Mouse (Mus musculus): Measurements from ENCODE around the gene Syt16. TPM values are rescaled to one million over a fixed set of nuclear protein-coding genes. Genes with fewer than 3 reads are reported as not detected.

Gene Syt16
- polyA plus RNA-seq (2017; shearing (Covaris generic)) = not detected

DNA sequence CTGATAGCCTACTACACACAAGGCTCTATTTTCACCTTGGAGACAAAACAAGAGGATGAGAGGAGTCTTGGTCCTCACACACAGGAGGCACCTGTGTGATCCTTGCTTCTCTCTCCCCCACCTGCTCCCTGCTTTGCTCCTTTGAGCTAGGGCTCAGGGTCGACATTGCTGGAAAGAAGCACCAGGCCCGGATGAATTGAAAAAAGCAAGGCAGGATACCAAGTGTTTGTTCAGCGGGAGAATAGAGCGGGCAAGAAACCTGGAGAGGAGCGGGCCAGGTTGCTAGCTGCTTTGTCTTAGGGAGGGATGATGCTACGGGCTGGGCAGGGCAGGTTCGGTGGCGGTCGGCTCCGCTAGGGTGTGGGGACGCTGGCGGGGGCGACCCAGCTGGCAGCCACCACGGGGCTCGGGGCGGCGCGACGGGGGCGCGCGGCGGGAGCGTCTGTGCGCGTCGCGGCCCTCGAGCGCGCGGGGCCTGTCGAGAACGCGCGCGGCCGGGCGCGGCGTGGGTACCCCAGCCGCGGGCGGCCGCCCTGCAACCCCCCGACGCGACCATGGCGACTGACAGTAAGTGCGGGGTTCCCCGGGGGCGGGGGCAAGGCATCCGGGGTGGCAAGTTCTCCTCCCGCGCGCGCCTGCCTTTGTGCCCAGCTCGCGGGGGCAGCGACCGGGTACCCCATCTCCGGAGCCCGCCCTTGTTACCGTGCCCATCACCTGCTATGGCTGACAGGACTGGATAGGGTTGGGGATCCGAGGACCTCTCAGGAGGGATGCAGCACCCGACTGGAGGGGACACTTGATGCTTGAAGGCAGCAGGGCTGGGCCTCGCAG lies at the start of gene Syt16:
Syt16 (plus strand) TSS at position 365 of the 831 bp plus-strand sequence.

GRCm38 (mm10) chr12:73964291-73965281 lies 32.9 kb upstream of the Syt16 start, which contains the start of gene Snapc1:
Gene Snapc1 (plus strand): TSS chr12:73964481.

DNA sequence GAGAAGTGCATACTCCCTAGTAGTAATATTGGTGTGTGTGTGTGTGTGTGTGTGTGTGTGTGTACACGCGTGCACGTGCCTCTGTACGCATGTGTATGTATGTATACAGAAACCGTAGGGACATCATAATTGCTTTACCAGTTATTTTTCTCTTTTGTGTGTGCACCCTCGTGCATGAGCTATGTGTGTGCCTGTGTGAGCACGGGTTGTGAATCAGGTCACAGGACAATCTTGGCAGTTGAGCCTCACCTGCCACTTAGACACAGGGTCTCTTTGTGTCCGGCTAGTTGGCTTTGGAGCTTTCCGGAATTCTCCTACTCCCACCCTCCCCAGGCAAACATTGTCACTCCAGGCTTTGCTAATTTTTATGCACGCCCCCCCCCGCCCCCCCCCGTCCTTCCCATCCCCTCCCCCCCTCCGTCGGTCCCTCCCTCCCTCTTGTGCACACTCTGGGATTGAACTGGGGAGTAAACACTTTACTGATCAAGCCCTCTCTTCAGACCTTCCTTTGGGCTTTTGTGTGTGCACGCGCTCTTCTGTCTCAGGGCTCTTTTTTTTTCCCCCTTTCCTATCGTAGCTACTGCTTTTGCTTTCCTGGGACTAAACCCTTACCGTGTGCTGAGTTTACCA lies 319.0 kb downstream of the Syt16 start, which contains the start of gene Gm11042:
Gm11042 (minus strand) TSS at position 51 of the 630 bp plus-strand sequence.

Other genes starting within 250 kb of the Syt16 start
- 186 TPM for gene Hif1a, start 96.3 kb upstream of the Syt16 start, polyA plus RNA-seq (2017; shearing (Covaris generic))
- gene Gm49321, start 60.0 kb upstream of the Syt16 start, polyA plus RNA-seq (2017; shearing (Covaris generic)) = 33.5 TPM
- 47.2 TPM for gene Snapc1, start 33.2 kb upstream of the Syt16 start, polyA plus RNA-seq (2017; shearing (Covaris generic))

All from inflammation-experienced regulatory T-cells, adult 16 weeks (primary cell).